Mouse (Mus musculus): Measurements from ENCODE around the gene Cntn4.

DNA sequence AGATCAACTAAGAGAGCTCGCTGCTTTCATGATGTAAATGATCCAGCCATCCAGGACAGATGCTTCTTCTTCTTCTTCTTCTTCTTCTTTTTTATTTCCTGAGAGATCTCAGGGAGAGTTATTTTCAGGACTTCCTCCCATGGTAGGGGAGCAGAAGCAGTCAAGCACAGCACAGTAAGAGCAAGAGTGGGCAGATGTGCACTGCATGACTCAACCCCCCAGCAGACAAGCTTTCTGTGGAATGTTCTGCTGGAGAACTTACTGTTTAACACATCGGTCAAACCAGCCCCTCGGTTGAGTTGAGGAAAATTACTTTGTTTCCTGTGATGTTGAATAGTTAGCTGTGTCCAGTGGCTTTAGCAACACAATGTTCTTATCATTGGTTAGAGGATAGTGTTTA lies 731.2 kb downstream of the Cntn4 start:
- TF ChIP-seq POLR2A (IDR thresholded peaks at IDR 0.05; ENCODE audit: borderline replicate concordance, control insufficient read depth, low read depth, low read length) (no peak), CTCF (IDR thresholded peaks at IDR 0.05; ENCODE audit: control insufficient read depth, insufficient read depth, low read length) (no peak)

Data from bone marrow, adult 2 months (tissue).